Mouse (Mus musculus) embryonic facial prominence, embryonic 11.5 days (tissue): ENCODE data around the gene Olfr1346. TPM values are rescaled to one million over a fixed set of nuclear protein-coding genes. Genes with fewer than 3 reads are reported as not detected.

ENCODE experiments used
- ATAC-seq: fragments of 200-750 bp; cut with Nextera tagmentation; replicated peaks from 2 replicates; pipeline ENCODE4 v1.8.0; 2017; ENCODE audit warnings: low read depth; ENCODE audit not compliant: insufficient number of reproducible peaks, low FRiP score, low TSS enrichment
- DNase-seq: peaks from one replicate; pipeline ENCODE4 v3.0.0-alpha.2; 2015; ENCODE audit warnings: low spot score
- H3K27ac ChIP-seq: fragments of 300-500 bp; sonication (generic); replicated peaks from 2 replicates; pipeline ENCODE4 v1.5.1; 2014; ENCODE audit warnings: mild to moderate bottlenecking, low read depth, low read length, control low read depth
- H3K27me3 ChIP-seq: fragments of 300-500 bp; sonication (generic); 2 replicates; pipeline ENCODE4 v1.6.1; 2014; ENCODE audit warnings: mild to moderate bottlenecking, low read length, moderate library complexity, mixed read lengths; ENCODE audit not compliant: control insufficient read depth, insufficient read depth
- H3K36me3 ChIP-seq: fragments of 300-500 bp; sonication (generic); replicated peaks from 2 replicates; pipeline ENCODE4 v1.6.1; 2014; ENCODE audit warnings: low read depth, mild to moderate bottlenecking, low read length, moderate library complexity, mixed read lengths; ENCODE audit not compliant: control insufficient read depth, insufficient read depth
- H3K4me1 ChIP-seq: fragments of 300-500 bp; sonication (generic); 2 replicates; pipeline ENCODE4 v1.6.1; 2014; ENCODE audit warnings: low read length, mixed read lengths; ENCODE audit not compliant: control insufficient read depth, insufficient read depth
- H3K4me2 ChIP-seq: fragments of 300-500 bp; sonication (generic); 2 replicates; pipeline ENCODE4 v1.6.1; 2014; ENCODE audit warnings: low read depth, mild to moderate bottlenecking, control low read depth, low read length, moderate library complexity
- H3K4me3 ChIP-seq: fragments of 300-500 bp; sonication (generic); 2 replicates; pipeline ENCODE4 v1.5.1; 2014; ENCODE audit warnings: low read depth, low read length, control low read depth
- H3K9ac ChIP-seq: fragments of 300-500 bp; sonication (generic); replicated peaks from 2 replicates; pipeline ENCODE4 v1.6.1; 2014; ENCODE audit warnings: mild to moderate bottlenecking, control low read depth, low read length
- H3K9me3 ChIP-seq: fragments of 300-500 bp; sonication (generic); replicated peaks from 2 replicates; pipeline ENCODE4 v1.6.1; 2016; ENCODE audit warnings: mild to moderate bottlenecking, low read length, inconsistent platforms, mixed read lengths; ENCODE audit not compliant: control insufficient read depth
- WGBS: fragments of 180-500 bp; shearing (Covaris S2); extraction: QIAGEN DNeasy Blood & Tissue Kit; methylation state at CpG from one replicate; pipeline ENCODE4 v1.1.7; 2014; 5-methylcytosine and 5-hydroxymethylcytosine counted together
- polyA plus RNA-seq: library from polyadenylated mRNA; unstranded; fragments of >200 nt; fragmentation: Nextera tagmentation; extraction: Ambion mirVana; gene quantifications from 2 replicates; pipeline ENCODE4 v1.2.1, GENCODE M21; 2014

The Olfr1346 gene
- polyA plus RNA-seq, 1 experiment from 2014 or later: not detected

GRCm38 (mm10) chr7:6526141-6526540 lies 59.2 kb downstream of the Olfr1346 start:
- Histone ChIP-seq H3K4me1 (no peaks in the 10 kb centered on the region), H3K9me3 (0 out of 2 replicates have a peak, but pooled peaks cover 3% of the 10 kb centered on the region), H3K4me3 (no peak overlapping the region), H3K27ac (no peak overlapping the region), H3K4me2 (no peak overlapping the region), H3K36me3 (no peaks in the 10 kb centered on the region), H3K27me3 (no peaks in the 10 kb centered on the region), H3K9ac (no peak overlapping the region)
- 65% methylated on average over 5 of the region's 5 CpGs for WGBS
- no peak for ATAC-seq
- peak; percentile 5 for DNase-seq

Other genes with a start within 250 kb of the Olfr1346 start
- not detected in 2 replicates for gene Zscan5b, start 244.8 kb upstream of the Olfr1346 start, polyA plus RNA-seq
- gene Epp13, start 214.4 kb upstream of the Olfr1346 start, polyA plus RNA-seq: not detected in 2 replicates
- 7.4 and 8.2 TPM in 2 replicates for gene Zfp667, start 180.5 kb upstream of the Olfr1346 start, polyA plus RNA-seq
- 8.3 and 8.8 TPM in 2 replicates for gene Zfp583, start 135.8 kb upstream of the Olfr1346 start, polyA plus RNA-seq
- 1.4 and 1.6 TPM in 2 replicates for gene Gm3854, start 123.3 kb upstream of the Olfr1346 start, polyA plus RNA-seq
- 1.9 and 3.0 TPM in 2 replicates for gene Zfp78, start 103.8 kb upstream of the Olfr1346 start, polyA plus RNA-seq
- gene Zfp28, start 83.8 kb upstream of the Olfr1346 start, polyA plus RNA-seq: 12.0 and 13.8 TPM in 2 replicates
- 0.28 TPM in 1 of 2 replicates, not detected in the other for gene Smim17, start 68.4 kb upstream of the Olfr1346 start, polyA plus RNA-seq
- not detected in 2 replicates for gene Gm20715, start 56.8 kb upstream of the Olfr1346 start, polyA plus RNA-seq
- not detected in 2 replicates for gene Olfr1344, start 28.4 kb upstream of the Olfr1346 start, polyA plus RNA-seq
- gene Olfr1336, start 10.9 kb upstream of the Olfr1346 start, polyA plus RNA-seq: not detected in 2 replicates
- gene Olfr5, start 19.8 kb downstream of the Olfr1346 start, polyA plus RNA-seq: not detected in 2 replicates
- not detected in 2 replicates for gene Olfr1347, start 32.7 kb downstream of the Olfr1346 start, polyA plus RNA-seq
- not detected in 2 replicates for gene Olfr1348, start 41.6 kb downstream of the Olfr1346 start, polyA plus RNA-seq
- not detected in 2 replicates for gene Olfr1349, start 55.8 kb downstream of the Olfr1346 start, polyA plus RNA-seq
- gene Olfr1350, start 97.7 kb downstream of the Olfr1346 start, polyA plus RNA-seq: not detected in 2 replicates
- gene Zim1, start 229.3 kb downstream of the Olfr1346 start, polyA plus RNA-seq: 2.8 and 2.9 TPM in 2 replicates